Mouse (Mus musculus) stomach, embryonic 14.5 days (tissue): Measurements from ENCODE around the gene Pank1. TPM values are rescaled to one million over a fixed set of nuclear protein-coding genes. Genes with fewer than 3 reads are reported as not detected.

Source experiments
- ATAC-seq: fragments of 200-750 bp; cut with Nextera tagmentation; 2 replicates; pipeline ENCODE4 v1.8.0; 2017; ENCODE audit warnings: low read depth, moderate TSS enrichment; ENCODE audit not compliant: insufficient number of reproducible peaks, insufficient read depth, low FRiP score
- H3K27ac ChIP-seq: fragments of 300-500 bp; sonication (generic); 2 replicates; pipeline ENCODE4 v1.5.1; 2014; ENCODE audit warnings: mild to moderate bottlenecking, low read length, moderate library complexity, mixed read lengths
- H3K27me3 ChIP-seq: fragments of 300-500 bp; sonication (generic); 2 replicates; pipeline ENCODE4 v1.6.1; 2014; ENCODE audit warnings: low read length, control low read depth, mixed read lengths; ENCODE audit not compliant: control insufficient read depth, insufficient read depth
- H3K36me3 ChIP-seq: fragments of 300-500 bp; sonication (generic); 2 replicates; pipeline ENCODE4 v1.6.1; 2014; ENCODE audit warnings: mild to moderate bottlenecking, control low read depth, low read length, moderate library complexity, mixed read lengths; ENCODE audit not compliant: control insufficient read depth, insufficient read depth
- H3K4me1 ChIP-seq: fragments of 300-500 bp; sonication (generic); 2 replicates; pipeline ENCODE4 v1.6.1; 2014; ENCODE audit warnings: low read length, control low read depth, mixed read lengths; ENCODE audit not compliant: control insufficient read depth, insufficient read depth
- H3K4me2 ChIP-seq: fragments of 300-500 bp; sonication (generic); replicated peaks from 2 replicates; pipeline ENCODE4 v1.6.1; 2014; ENCODE audit warnings: low read depth, low read length, control low read depth
- H3K4me3 ChIP-seq: fragments of 300-500 bp; sonication (generic); 2 replicates; pipeline ENCODE4 v1.5.1; 2014; ENCODE audit warnings: low read depth, low read length, control low read depth
- H3K9ac ChIP-seq: fragments of 300-500 bp; sonication (generic); replicated peaks from 2 replicates; pipeline ENCODE4 v1.6.1; 2014; ENCODE audit warnings: low read depth, mild to moderate bottlenecking, control low read depth, low read length, moderate library complexity, mixed read lengths
- H3K9me3 ChIP-seq: fragments of 300-500 bp; sonication (generic); 2 replicates; pipeline ENCODE4 v1.6.1; 2016; ENCODE audit warnings: low read depth, low read length, control low read depth; ENCODE audit not compliant: control insufficient read depth
- WGBS: fragments of 180-500 bp; shearing (Covaris S2); extraction: QIAGEN DNeasy Blood & Tissue Kit; methylation state at CpG from one replicate; pipeline ENCODE4 v1.1.7; 2014; 5-methylcytosine and 5-hydroxymethylcytosine counted together
- polyA plus RNA-seq: library from polyadenylated mRNA; unstranded; fragments of >200 nt; fragmentation: Nextera tagmentation; extraction: Ambion mirVana; gene quantifications from 2 replicates; pipeline ENCODE4 v1.2.1, GENCODE M21; 2014

The Pank1 gene
- polyA plus RNA-seq, 1 experiment from 2014 or later: 10.0 TPM

DNA sequence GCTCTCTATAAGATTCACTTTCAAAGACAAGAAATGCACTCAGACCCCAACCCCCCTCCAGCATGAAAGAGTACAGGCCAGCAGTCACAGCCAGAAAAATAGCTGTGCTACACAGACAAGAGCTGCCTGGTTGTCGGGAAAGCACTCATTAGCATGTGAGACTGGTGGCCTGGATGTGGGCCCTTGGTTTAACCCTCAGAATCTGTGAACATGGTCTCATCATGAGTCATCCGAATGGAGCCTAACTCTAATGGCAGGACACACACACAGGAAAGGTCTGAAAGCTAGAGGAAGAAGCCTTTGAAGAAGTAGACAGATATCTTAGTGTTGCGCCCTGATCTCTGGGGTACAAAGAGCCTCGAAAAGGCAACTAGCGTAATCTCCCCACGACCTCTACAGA, 51.8 kb downstream of the Pank1 start:
- H3K9ac ChIP-seq: no peak overlapping the region
- H3K36me3 ChIP-seq: no peaks in the 10 kb centered on the region
- no peak overlapping the region for H3K4me2 ChIP-seq
- no peaks in the 10 kb centered on the region for H3K4me1 ChIP-seq
- no peaks in the 10 kb centered on the region for H3K27me3 ChIP-seq
- no peaks in the 10 kb centered on the region for H3K9me3 ChIP-seq
- no peak overlapping the region for H3K4me3 ChIP-seq
- no peak overlapping the region for H3K27ac ChIP-seq
- ATAC-seq: no peak
- 87% methylated on average over 6 of the region's 6 CpGs for WGBS

GRCm38 (mm10) chr19:34825946-34826655, 53.2 kb downstream of the Pank1 start:
- H3K36me3 ChIP-seq: no peaks in the 10 kb centered on the region
- WGBS: 70% methylated on average over 13 of the region's 13 CpGs
- H3K9me3 ChIP-seq: no peaks in the 10 kb centered on the region
- no peak overlapping the region for H3K9ac ChIP-seq
- no peaks in the 10 kb centered on the region for H3K4me1 ChIP-seq
- no peak for ATAC-seq
- no peak overlapping the region for H3K4me2 ChIP-seq
- no peak overlapping the region for H3K4me3 ChIP-seq
- no peaks in the 10 kb centered on the region for H3K27me3 ChIP-seq
- no peak overlapping the region for H3K27ac ChIP-seq

DNA sequence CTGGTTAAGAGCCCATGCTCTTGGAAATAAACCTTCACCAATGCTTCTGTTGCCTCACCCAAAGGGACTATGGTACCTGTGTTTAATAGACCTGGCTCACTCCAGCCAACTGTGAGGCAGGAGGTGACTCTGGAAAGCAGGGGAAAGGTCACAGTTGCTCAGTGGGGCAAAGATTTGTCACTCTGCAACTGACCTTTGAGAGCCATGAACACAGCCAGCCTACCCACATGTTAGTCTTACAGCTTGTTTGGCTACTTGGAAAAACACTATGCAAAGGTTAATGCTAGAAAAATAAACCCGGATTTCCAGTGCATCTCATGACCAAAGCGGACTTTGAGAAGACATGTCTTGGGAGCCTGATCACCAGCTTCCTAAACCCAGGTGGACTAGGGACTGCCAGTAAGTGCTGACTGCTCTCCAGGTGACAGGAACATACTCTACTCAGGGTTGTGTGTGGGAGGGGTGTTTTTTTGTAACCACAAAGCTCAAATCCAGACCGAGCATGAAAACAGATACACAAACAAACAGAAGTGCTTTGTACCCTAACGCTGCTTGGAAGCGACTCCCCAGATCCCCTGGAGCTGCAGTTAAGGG, 59.6 kb downstream of the Pank1 start:
- H3K36me3 ChIP-seq: no peaks in the 10 kb centered on the region

GRCm38 (mm10) chr19:34815371-34815770, 63.9 kb downstream of the Pank1 start:
- ATAC-seq: no peak
- no peaks in the 10 kb centered on the region for H3K36me3 ChIP-seq
- H3K27me3 ChIP-seq: no peaks in the 10 kb centered on the region
- WGBS: 83% methylated on average over 4 of the region's 4 CpGs
- no peak overlapping the region for H3K4me2 ChIP-seq
- H3K4me1 ChIP-seq: no peaks in the 10 kb centered on the region
- no peaks in the 10 kb centered on the region for H3K9me3 ChIP-seq
- H3K27ac ChIP-seq: no peak overlapping the region
- H3K4me3 ChIP-seq: no peak overlapping the region
- H3K9ac ChIP-seq: no peak overlapping the region

More for the DNA sequence above, 59.6 kb downstream of the Pank1 start:
- Histone ChIP-seq H3K9me3 (no peaks in the 10 kb centered on the region), H3K4me2 (no peak overlapping the region), H3K4me3 (no peak overlapping the region), H3K27me3 (no peaks in the 10 kb centered on the region), H3K9ac (no peak overlapping the region), H3K27ac (no peak overlapping the region), H3K4me1 (no peaks in the 10 kb centered on the region)
- WGBS: 90% methylated on average over 5 of the region's 5 CpGs
- ATAC-seq: no peak

DNA sequence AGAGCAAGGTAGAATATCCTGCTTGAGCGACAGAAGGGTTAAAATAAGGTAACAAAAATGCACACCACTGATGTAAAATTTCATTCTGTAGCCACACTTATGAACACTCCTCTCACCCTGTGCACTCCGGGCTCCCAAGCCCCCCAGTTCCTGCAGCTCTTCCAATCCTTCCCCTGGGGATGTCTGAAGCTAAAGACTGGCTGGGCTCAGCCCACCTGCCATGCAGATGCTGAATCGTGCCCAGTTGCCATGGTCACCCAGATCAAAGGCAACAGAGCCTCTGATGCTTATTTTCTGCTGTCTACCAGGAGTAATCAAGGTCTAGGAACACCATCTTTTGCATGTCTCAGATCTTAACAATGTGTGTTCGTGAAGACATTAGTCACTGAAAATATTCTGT, 64.6 kb downstream of the Pank1 start:
- 55% methylated on average over 4 of the region's 4 CpGs for WGBS
- Histone ChIP-seq H3K4me1 (no peaks in the 10 kb centered on the region), H3K27me3 (no peaks in the 10 kb centered on the region), H3K9me3 (no peaks in the 10 kb centered on the region), H3K9ac (no peak overlapping the region), H3K36me3 (no peaks in the 10 kb centered on the region), H3K4me2 (no peak overlapping the region), H3K4me3 (no peak overlapping the region), H3K27ac (no peak overlapping the region)
- no peak for ATAC-seq

DNA sequence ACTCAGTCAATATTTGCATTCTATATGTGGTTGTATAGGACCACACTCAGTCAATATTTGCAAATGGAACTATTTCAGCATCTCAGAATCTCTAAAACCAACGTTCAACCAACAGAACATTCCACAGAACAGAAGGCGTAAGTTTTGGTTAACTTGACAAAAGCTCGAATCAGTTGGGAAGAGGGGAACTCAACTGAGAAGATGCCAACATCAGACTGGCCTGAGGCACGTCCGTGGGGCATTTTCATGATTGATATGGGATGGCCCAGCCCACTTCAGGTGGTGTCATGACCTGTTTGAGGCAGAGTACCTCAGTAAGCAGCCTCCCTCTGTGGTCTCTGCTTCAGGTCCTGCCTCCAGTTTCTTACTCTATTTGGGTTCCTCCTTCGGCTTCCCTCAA, 65.3 kb downstream of the Pank1 start:
- Histone ChIP-seq H3K4me1 (no peaks in the 10 kb centered on the region), H3K27ac (no peak overlapping the region), H3K36me3 (no peaks in the 10 kb centered on the region), H3K4me3 (no peak overlapping the region), H3K4me2 (no peak overlapping the region), H3K9me3 (no peaks in the 10 kb centered on the region), H3K9ac (no peak overlapping the region), H3K27me3 (no peaks in the 10 kb centered on the region)
- no peak for ATAC-seq
- WGBS: 68% methylated on average over 6 of the region's 6 CpGs

DNA sequence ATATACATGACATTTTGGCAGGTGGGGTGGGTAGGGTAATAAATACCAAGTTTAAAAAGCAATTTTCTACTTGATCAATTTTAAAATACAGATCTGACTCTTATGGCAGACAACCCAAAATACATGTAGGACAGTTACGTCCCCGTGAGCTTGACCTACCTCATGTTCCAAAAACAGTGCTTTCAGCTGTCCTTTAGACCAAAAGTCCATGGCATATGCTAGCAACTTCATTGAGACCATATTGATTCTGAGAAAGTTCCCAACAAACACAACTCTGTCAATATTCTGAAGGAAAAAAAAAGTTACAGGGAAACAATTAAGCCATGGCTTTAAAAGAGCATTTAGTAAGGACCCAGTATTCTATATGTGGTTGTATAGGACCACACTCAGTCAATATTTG, 65.7 kb downstream of the Pank1 start:
- no peak for ATAC-seq
- Histone ChIP-seq H3K4me2 (no peak overlapping the region), H3K27me3 (no peaks in the 10 kb centered on the region), H3K4me1 (no peaks in the 10 kb centered on the region), H3K27ac (no peak overlapping the region), H3K36me3 (no peaks in the 10 kb centered on the region), H3K9me3 (no peaks in the 10 kb centered on the region), H3K4me3 (no peak overlapping the region), H3K9ac (no peak overlapping the region)
- WGBS: 91% methylated on average over 2 of the region's 2 CpGs

DNA sequence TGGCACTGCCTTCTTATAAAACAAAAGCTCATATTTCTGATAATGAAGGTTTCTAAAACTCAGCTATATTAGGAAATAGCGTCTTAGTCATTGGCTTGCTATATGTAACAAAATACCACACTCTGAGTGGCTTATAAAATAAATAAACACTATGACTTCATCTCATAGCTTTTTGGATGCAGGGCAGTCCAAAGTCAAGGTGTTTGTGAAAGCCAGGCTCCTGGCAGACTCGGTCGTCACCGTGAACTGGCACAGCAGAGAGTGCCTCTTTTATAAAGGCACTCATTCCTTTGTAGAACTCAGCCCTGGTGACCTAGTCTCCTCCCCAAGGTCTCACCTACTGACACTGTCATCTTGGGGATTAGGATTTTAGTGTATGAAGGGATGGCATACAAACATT, 66.5 kb downstream of the Pank1 start:
- no peak overlapping the region for H3K27ac ChIP-seq
- WGBS: 82% methylated on average over 4 of the region's 4 CpGs

GRCm38 (mm10) chr19:34807173-34807572, 72.1 kb downstream of the Pank1 start:
- Histone ChIP-seq H3K9ac (no peak overlapping the region), H3K27me3 (no peaks in the 10 kb centered on the region), H3K4me3 (no peak overlapping the region), H3K9me3 (no peaks in the 10 kb centered on the region), H3K4me1 (no peaks in the 10 kb centered on the region), H3K27ac (no peak overlapping the region), H3K4me2 (no peak overlapping the region), H3K36me3 (no peaks in the 10 kb centered on the region)
- WGBS: 87% methylated on average over 5 of the region's 5 CpGs
- ATAC-seq: no peak

More for the DNA sequence above, 66.5 kb downstream of the Pank1 start:
- no peak overlapping the region for H3K4me2 ChIP-seq
- no peaks in the 10 kb centered on the region for H3K27me3 ChIP-seq
- H3K9ac ChIP-seq: no peak overlapping the region
- H3K4me3 ChIP-seq: no peak overlapping the region
- no peaks in the 10 kb centered on the region for H3K9me3 ChIP-seq
- H3K36me3 ChIP-seq: no peaks in the 10 kb centered on the region
- H3K4me1 ChIP-seq: no peaks in the 10 kb centered on the region
- no peak for ATAC-seq
